Mouse (Mus musculus): ENCODE data around the gene Gm12888.
"Not testable (repeated sequence)": the region's sequence is repeated elsewhere in the genome, so short reads cannot be mapped to it uniquely, and the experiment has no call there.

The Gm12888 gene

GRCm38 (mm10) chr4:121324817-121325216, at the start of gene Gm12888:
TSS of gene Gm12888 (minus strand) at chr4:121324917.
- not testable (repeated sequence) for DNase-seq (ENCODE audit: low read depth)

All from induced T-regulatory cell, adult 2 months (primary cell).